Mouse (Mus musculus): ENCODE data around the gene Olfr148. TPM values are rescaled to one million over a fixed set of nuclear protein-coding genes. Genes with fewer than 3 reads are reported as not detected.

Olfr148 gene
- polyA plus RNA-seq, 1 experiment from 2014 or later, result not detected

GRCm38 (mm10) chr9:39633913-39634594 is 23.6 kb downstream of the Olfr148 start:
- no peaks in the 10 kb centered on the region for H3K4me1 ChIP-seq

GRCm38 (mm10) chr9:39644785-39645184 is 34.3 kb downstream of the Olfr148 start, which contains the start of gene Olfr961:
Gene Olfr961, plus strand, starts transcription at chr9:39645085.
- H3K27me3 ChIP-seq (replicated peaks), result no peaks in the 10 kb centered on the region
- no peak within 1 kb of the TSS for H3K4me3 ChIP-seq (replicated peaks)
- H3K4me1 ChIP-seq, result no peaks in the 10 kb centered on the region
- H3K9me3 ChIP-seq, result no peaks in the 10 kb centered on the region
- H3K9ac ChIP-seq, result no peak within 1 kb of the TSS
- H3K27ac ChIP-seq, result no peak within 1 kb of the TSS
- ATAC-seq (ENCODE audit: insufficient read depth, low FRiP score, low read depth), result no peak
- H3K4me2 ChIP-seq, result no peak within 1 kb of the TSS
- H3K36me3 ChIP-seq, result no peaks in the 10 kb centered on the region

More at GRCm38 (mm10) chr9:39633913-39634594, 23.6 kb downstream of the Olfr148 start:
- H3K36me3 ChIP-seq, result no peaks in the 10 kb centered on the region
- ATAC-seq (ENCODE audit: insufficient read depth, low FRiP score, low read depth), result no peak
- WGBS, result 29% methylated on average over 4 of the region's 4 CpGs
- H3K4me3 ChIP-seq (replicated peaks), result no peak overlapping the region
- no peak overlapping the region for H3K9ac ChIP-seq
- H3K27ac ChIP-seq, result no peak overlapping the region
- H3K4me2 ChIP-seq, result no peak overlapping the region
- H3K27me3 ChIP-seq (replicated peaks), result no peaks in the 10 kb centered on the region
- H3K9me3 ChIP-seq, result no peaks in the 10 kb centered on the region

GRCm38 (mm10) chr9:39647382-39647781 is 36.9 kb downstream of the Olfr148 start:
- no peak overlapping the region for H3K27ac ChIP-seq
- H3K27me3 ChIP-seq (replicated peaks), result no peaks in the 10 kb centered on the region
- H3K9me3 ChIP-seq, result no peaks in the 10 kb centered on the region
- 84% methylated on average over 4 of the region's 4 CpGs for WGBS
- no peak overlapping the region for H3K4me2 ChIP-seq
- H3K4me1 ChIP-seq, result no peaks in the 10 kb centered on the region
- H3K4me3 ChIP-seq (replicated peaks), result no peak overlapping the region
- H3K36me3 ChIP-seq, result no peaks in the 10 kb centered on the region
- no peak for ATAC-seq (ENCODE audit: insufficient read depth, low FRiP score, low read depth)
- no peak overlapping the region for H3K9ac ChIP-seq

GRCm38 (mm10) chr9:39654756-39655396 is 44.4 kb downstream of the Olfr148 start:
- 66% methylated on average over 6 of the region's 6 CpGs for WGBS
- Histone ChIP-seq H3K36me3 (no peaks in the 10 kb centered on the region), H3K27ac (no peak overlapping the region), H3K9me3 (no peaks in the 10 kb centered on the region), H3K4me1 (no peaks in the 10 kb centered on the region), H3K4me2 (no peak overlapping the region), H3K4me3 (replicated peaks) (no peak overlapping the region), H3K27me3 (replicated peaks) (no peaks in the 10 kb centered on the region), H3K9ac (no peak overlapping the region)
- no peak for ATAC-seq (ENCODE audit: insufficient read depth, low FRiP score, low read depth)

Other genes with a start within 250 kb of the Olfr148 start
- not detected in 2 replicates for gene Olfr951, start 223.2 kb upstream of the Olfr148 start, polyA plus RNA-seq (2015; fragmentation: Nextera tagmentation; extraction: Ambion mirVana)
- not detected in 2 replicates for gene Olfr952, start 183.5 kb upstream of the Olfr148 start, polyA plus RNA-seq (2015; fragmentation: Nextera tagmentation; extraction: Ambion mirVana)
- gene Olfr954, start 154.0 kb upstream of the Olfr148 start, polyA plus RNA-seq (2015; fragmentation: Nextera tagmentation; extraction: Ambion mirVana), result not detected in 2 replicates
- gene Olfr955, start 138.7 kb upstream of the Olfr148 start, polyA plus RNA-seq (2015; fragmentation: Nextera tagmentation; extraction: Ambion mirVana), result not detected in 2 replicates
- not detected in 2 replicates for gene Olfr44, start 116.7 kb upstream of the Olfr148 start, polyA plus RNA-seq (2015; fragmentation: Nextera tagmentation; extraction: Ambion mirVana)
- not detected in 2 replicates for gene Olfr957, start 94.8 kb upstream of the Olfr148 start, polyA plus RNA-seq (2015; fragmentation: Nextera tagmentation; extraction: Ambion mirVana)
- not detected in 2 replicates for gene Olfr958, start 56.6 kb upstream of the Olfr148 start, polyA plus RNA-seq (2015; fragmentation: Nextera tagmentation; extraction: Ambion mirVana)
- gene Olfr959, start 35.1 kb upstream of the Olfr148 start, polyA plus RNA-seq (2015; fragmentation: Nextera tagmentation; extraction: Ambion mirVana), result not detected in 2 replicates
- gene AW551984, start 6.3 kb upstream of the Olfr148 start, polyA plus RNA-seq (2015; fragmentation: Nextera tagmentation; extraction: Ambion mirVana), result 25.7 and 28.1 TPM in 2 replicates
- gene Olfr960, start 10.7 kb downstream of the Olfr148 start, polyA plus RNA-seq (2015; fragmentation: Nextera tagmentation; extraction: Ambion mirVana), result not detected in 2 replicates
- not detected in 2 replicates for gene Olfr961, start 34.4 kb downstream of the Olfr148 start, polyA plus RNA-seq (2015; fragmentation: Nextera tagmentation; extraction: Ambion mirVana)
- not detected in 2 replicates for gene Olfr963, start 56.5 kb downstream of the Olfr148 start, polyA plus RNA-seq (2015; fragmentation: Nextera tagmentation; extraction: Ambion mirVana)
- gene Olfr149, start 96.5 kb downstream of the Olfr148 start, polyA plus RNA-seq (2015; fragmentation: Nextera tagmentation; extraction: Ambion mirVana), result not detected in 2 replicates
- gene Olfr965, start 100.7 kb downstream of the Olfr148 start, polyA plus RNA-seq (2015; fragmentation: Nextera tagmentation; extraction: Ambion mirVana), result not detected in 2 replicates
- not detected in 2 replicates for gene Olfr150, start 120.3 kb downstream of the Olfr148 start, polyA plus RNA-seq (2015; fragmentation: Nextera tagmentation; extraction: Ambion mirVana)
- not detected in 2 replicates for gene Olfr967, start 135.6 kb downstream of the Olfr148 start, polyA plus RNA-seq (2015; fragmentation: Nextera tagmentation; extraction: Ambion mirVana)
- gene Olfr968, start 172.6 kb downstream of the Olfr148 start, polyA plus RNA-seq (2015; fragmentation: Nextera tagmentation; extraction: Ambion mirVana), result not detected in 2 replicates
- gene Olfr969, start 180.3 kb downstream of the Olfr148 start, polyA plus RNA-seq (2015; fragmentation: Nextera tagmentation; extraction: Ambion mirVana), result not detected in 2 replicates
- gene Olfr970, start 198.2 kb downstream of the Olfr148 start, polyA plus RNA-seq (2015; fragmentation: Nextera tagmentation; extraction: Ambion mirVana), result not detected in 2 replicates
- not detected in 2 replicates for gene Olfr971, start 226.2 kb downstream of the Olfr148 start, polyA plus RNA-seq (2015; fragmentation: Nextera tagmentation; extraction: Ambion mirVana)

Measured in stomach, embryonic 15.5 days (tissue).